Mouse (Mus musculus) T-helper 17 cell (primary cell): Measurements from ENCODE around the gene Tnfsf9.

Experiments used
- in situ Hi-C, 2 experiments: fragments of 300-600 bp; cut with MboI, MseI; formaldehyde crosslinking; loops; 1 replicate in 1 of 2; 2 replicates in 1 of 2; pipeline ENCODE4 v1.15.1; 2025; ENCODE audit warnings: high pct_unique_total_duplicates in 2 of 2

The Tnfsf9 gene

GRCm38 (mm10) chr17:57095855-57096622 is 9.1 kb upstream of the Tnfsf9 start:
- in situ Hi-C loops: loop anchor here in 1 of 2 experiments (5.0 kb wide), 1 partner anchor 71 kb away; no protein-coding TSS in a partner anchor

GRCm38 (mm10) chr17:57096623-57096920 is 8.6 kb upstream of the Tnfsf9 start:
- in situ Hi-C loops: loop anchor here in 1 of 2 experiments (5.0 kb wide), 1 partner anchor 71 kb away; no protein-coding TSS in a partner anchor

GRCm38 (mm10) chr17:57098321-57098720 is 6.8 kb upstream of the Tnfsf9 start:
- in situ Hi-C loops: loop anchor here in 1 of 2 experiments (5.0 kb wide), 1 partner anchor 69 kb away; no protein-coding TSS in a partner anchor

- in situ Hi-C loops: loop anchor here in 1 of 2 experiments (5.0 kb wide), 2 partner anchors 68 to 218 kb away; no protein-coding TSS in a partner anchor
These were observed 5.3 kb upstream of the Tnfsf9 start for GRCm38 (mm10) chr17:57099629-57100325.

GRCm38 (mm10) chr17:57102276-57102675 is 2.8 kb upstream of the Tnfsf9 start:
- in situ Hi-C loops: loop anchor here in 1 of 2 experiments (5.0 kb wide), 1 partner anchor 215 kb away; no protein-coding TSS in a partner anchor

GRCm38 (mm10) chr17:57104496-57104895 is 629 bp upstream of the Tnfsf9 start:
- in situ Hi-C loops: loop anchor here in 1 of 2 experiments (5.0 kb wide), 1 partner anchor 213 kb away; no protein-coding TSS in a partner anchor

GRCm38 (mm10) chr17:57106035-57106368 is 877 bp downstream of the Tnfsf9 start:
- in situ Hi-C loops: no loop called here

GRCm38 (mm10) chr17:57107064-57107463 is 1.9 kb downstream of the Tnfsf9 start:
- in situ Hi-C loops: no loop called here

- in situ Hi-C loops: no loop called here
These were observed 3.0 kb downstream of the Tnfsf9 start for GRCm38 (mm10) chr17:57108040-57108665.

GRCm38 (mm10) chr17:57108666-57109171 is 3.6 kb downstream of the Tnfsf9 start:
- in situ Hi-C loops: no loop called here

GRCm38 (mm10) chr17:57110005-57110404 is 4.9 kb downstream of the Tnfsf9 start:
- in situ Hi-C loops: no loop called here

GRCm38 (mm10) chr17:57112768-57113474 is 7.8 kb downstream of the Tnfsf9 start:
- in situ Hi-C loops: no loop called here

GRCm38 (mm10) chr17:57116801-57117200 is 11.7 kb downstream of the Tnfsf9 start:
- in situ Hi-C loops: no loop called here

GRCm38 (mm10) chr17:57118524-57119349 is 13.6 kb downstream of the Tnfsf9 start:
- in situ Hi-C loops: no loop called here

- in situ Hi-C loops: no loop called here
These were observed 16.7 kb downstream of the Tnfsf9 start for GRCm38 (mm10) chr17:57121856-57122255.

- in situ Hi-C loops: no loop called here
These were observed 18.3 kb downstream of the Tnfsf9 start for GRCm38 (mm10) chr17:57123192-57124118.

- in situ Hi-C loops: no loop called here
These were observed 19.7 kb downstream of the Tnfsf9 start for GRCm38 (mm10) chr17:57124792-57125191.

- in situ Hi-C loops: no loop called here
These were observed 20.9 kb downstream of the Tnfsf9 start for GRCm38 (mm10) chr17:57125853-57126622.

- in situ Hi-C loops: no loop called here
These were observed 26.7 kb downstream of the Tnfsf9 start for GRCm38 (mm10) chr17:57131793-57132192.
